Mouse (Mus musculus) lung, postnatal 0 days (tissue): Measurements from ENCODE around the gene Dlx1.

Experiments
- CTCF ChIP-seq: IDR thresholded peaks from 2 replicates; pipeline ENCODE4 v1.5.1; 2016; ENCODE audit warnings: antibody characterized with exemption, mild to moderate bottlenecking
- EP300 ChIP-seq: IDR thresholded peaks from 2 replicates; pipeline ENCODE4 v1.6.1; 2016; ENCODE audit warnings: antibody characterized with exemption, mild to moderate bottlenecking, control low read depth

GRCm38 (mm10) chr2:71580632-71581466 lies 52.9 kb downstream of the Dlx1 start:
- TF ChIP-seq EP300, result no peak
- TF ChIP-seq CTCF, result peak; percentile 71
